In the genomic region with DNA sequence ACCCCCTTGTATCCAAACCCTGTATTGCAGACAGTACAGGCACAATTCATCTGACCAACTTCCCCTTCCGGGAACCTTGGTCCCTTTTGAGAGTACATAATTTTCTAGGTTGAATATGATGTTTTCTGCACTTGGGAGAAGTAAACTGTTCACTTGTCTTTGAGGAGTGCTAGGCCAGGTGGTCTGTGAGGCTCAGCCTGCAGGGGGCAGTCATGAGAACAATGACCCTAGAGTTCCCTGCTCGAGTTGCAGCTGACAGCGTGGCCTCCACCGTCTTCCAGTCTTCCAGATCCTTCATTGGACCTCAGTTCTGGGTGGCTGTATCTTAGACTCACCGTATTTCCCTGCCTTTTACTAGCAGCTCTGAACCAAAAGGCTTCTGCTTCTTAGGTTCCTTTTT, we compare ENCODE assay signal across 8 mouse cellular contexts. TPM values are rescaled to one million over a fixed set of nuclear protein-coding genes. Genes with fewer than 3 reads are reported as not detected.
DNase-seq lines count a peak whose midpoint lies in the region; ATAC-seq and TF ChIP-seq lines count a peak whose summit lies in the region.

No protein-coding gene starts in this region.

- H3K9me3 ChIP-seq in neural tube, embryonic 15.5 days (replicated peaks), result no peaks in the 10 kb centered on the region
- H3K9me3 ChIP-seq in lung, postnatal 0 days (ENCODE audit: low read length), result no peaks in the 10 kb centered on the region
- no peaks in the 10 kb centered on the region for H3K9me3 ChIP-seq in stomach, postnatal 0 days (ENCODE audit: control insufficient read depth, low read length)

- no peak for TF ChIP-seq EP300 in lung, postnatal 0 days (IDR thresholded peaks at IDR 0.05)
- TF ChIP-seq EP300 in stomach, postnatal 0 days (optimal IDR thresholded peaks at IDR 0.05), result no peak

- H3K4me1 ChIP-seq in neural tube, embryonic 15.5 days, result peaks cover 67% of the 10 kb centered on the region
- H3K4me1 ChIP-seq in lung, postnatal 0 days (ENCODE audit: insufficient read depth, low read depth, low read length), result peaks cover 9% of the 10 kb centered on the region; the same call in 1 of the 2 replicates
- H3K4me1 ChIP-seq in stomach, postnatal 0 days (replicated peaks; ENCODE audit: control insufficient read depth, insufficient read depth), result no peaks in the 10 kb centered on the region; the same call in 1 of the 2 replicates

- H3K36me3 ChIP-seq in neural tube, embryonic 15.5 days, result no peaks in the 10 kb centered on the region
- H3K36me3 ChIP-seq in lung, postnatal 0 days (ENCODE audit: insufficient read depth, low read length), result no peaks in the 10 kb centered on the region
- no peaks in the 10 kb centered on the region for H3K36me3 ChIP-seq in stomach, postnatal 0 days (ENCODE audit: control insufficient read depth, insufficient read depth, low read length)

- ATAC-seq in neural tube, embryonic 15.5 days (ENCODE audit: low FRiP score), result no peak
- peak; percentile 43 to 52; a peak in 3 of 4 replicates for ATAC-seq in hematopoietic stem cell, adult 5-6 weeks (replicated peaks in 1 of 2; ENCODE audit: insufficient read depth in 1 of 2, low FRiP score in 2 of 2, low TSS enrichment in 1 of 2, low read depth in 1 of 2, poor library complexity in 2 of 2, severe bottlenecking in 2 of 2)
- ATAC-seq in lung, postnatal 0 days, result no peak
- ATAC-seq in stomach, postnatal 0 days (ENCODE audit: low FRiP score, low TSS enrichment), result no peak

- no peak overlapping the region for H3K27ac ChIP-seq in neural tube, embryonic 15.5 days (replicated peaks)
- H3K27ac ChIP-seq in lung, postnatal 0 days (ENCODE audit: low read length), result no peak overlapping the region
- no peak overlapping the region for H3K27ac ChIP-seq in stomach, postnatal 0 days (replicated peaks)

- no peak overlapping the region for H3K4me2 ChIP-seq in neural tube, embryonic 15.5 days
- 0 out of 2 replicates have a peak overlapping the region, but pooled peaks have one; percentile 95 for H3K4me2 ChIP-seq in lung, postnatal 0 days (replicated peaks; ENCODE audit: low read depth, low read length)
- H3K4me2 ChIP-seq in stomach, postnatal 0 days (replicated peaks; ENCODE audit: low read depth), result no peak overlapping the region

- TF ChIP-seq CTCF in lung, postnatal 0 days (IDR thresholded peaks at IDR 0.05), result peak; percentile 79
- TF ChIP-seq CTCF in stomach, postnatal 0 days (IDR thresholded peaks at IDR 0.05; ENCODE audit: low read depth), result peak; percentile 76

- DNase-seq in adrenal gland, adult (ENCODE audit: inconsistent age in 2 of 2, low spot score in 1 of 2), result peak; percentile 62 to 87
- DNase-seq in adrenal gland, adult 8-10 months, result no peak
- peak; percentile 63 for DNase-seq in neural tube, embryonic 10.5 days (ENCODE audit: extremely low spot score, low spot score)
- DNase-seq in cerebellum, adult 9-11 months, result peak; percentile 77
- peak; percentile 67 for DNase-seq in lung, postnatal 0 days (ENCODE audit: low spot score)
- DNase-seq in stomach, postnatal 0 days (ENCODE audit: low spot score), result peak; percentile 75

- 28% methylated on average over 5 of the region's 5 CpGs for WGBS in neural tube, embryonic 15.5 days
- WGBS in lung, postnatal 0 days, result 24% methylated on average over 5 of the region's 5 CpGs
- WGBS in stomach, postnatal 0 days, result 30% methylated on average over 5 of the region's 5 CpGs

- H3K9ac ChIP-seq in neural tube, embryonic 15.5 days (replicated peaks), result no peak overlapping the region
- no peak overlapping the region for H3K9ac ChIP-seq in lung, postnatal 0 days (replicated peaks; ENCODE audit: low read depth)
- H3K9ac ChIP-seq in stomach, postnatal 0 days (ENCODE audit: low read length), result no peak overlapping the region

- 0 out of 2 replicates have a peak, but pooled peaks cover 3% of the 10 kb centered on the region for H3K27me3 ChIP-seq in neural tube, embryonic 15.5 days (replicated peaks)
- H3K27me3 ChIP-seq in lung, postnatal 0 days (replicated peaks; ENCODE audit: insufficient read depth, low read length), result peaks cover 12% of the 10 kb centered on the region; the same call in 1 of the 2 replicates
- H3K27me3 ChIP-seq in stomach, postnatal 0 days (ENCODE audit: control insufficient read depth, insufficient read depth, low read length), result peaks cover 6% of the 10 kb centered on the region; the same call in 1 of the 2 replicates

- H3K4me3 ChIP-seq in neural tube, embryonic 15.5 days (replicated peaks), result no peak overlapping the region
- no peak overlapping the region for H3K4me3 ChIP-seq in lung, postnatal 0 days (ENCODE audit: low read depth, low read length)
- H3K4me3 ChIP-seq in stomach, postnatal 0 days (ENCODE audit: low read depth, low read length), result no peak overlapping the region

RNA-seq across cellular contexts. Expression of gene Sema7a, which starts 4.7 kb away (rescaled TPM):
- 10 to 100 TPM in 3 of 4 experiments, 1 to 10 TPM in 1; 9.5 to 23.8 (median 17.6) TPM for total RNA-seq in adrenal gland, adult 8-10 months (2022)
- polyA plus RNA-seq in neural tube, embryonic 15.5 days (2015; fragmentation: Nextera tagmentation; extraction: Ambion mirVana), result 2.0 and 2.9 TPM in 2 replicates
- total RNA-seq in hematopoietic stem cell, adult 5-6 weeks (2017), result 4.1 and 4.3 TPM in 2 replicates
- polyA plus RNA-seq in lung, postnatal 0 days (2015; fragmentation: Nextera tagmentation; extraction: Ambion mirVana), result 6.2 and 8.4 TPM in 2 replicates
- polyA plus RNA-seq in stomach, postnatal 0 days (2015; fragmentation: Nextera tagmentation; extraction: Ambion mirVana), result 0.68 and 1.0 TPM in 2 replicates

RNA-seq across cellular contexts. Expression of gene Ubl7, which starts 33.8 kb away (rescaled TPM):
- 10 to 100 TPM; 85.6 to 97.1 (median 88.7) TPM for total RNA-seq in adrenal gland, adult 8-10 months (2022)
- polyA plus RNA-seq in neural tube, embryonic 15.5 days (2015; fragmentation: Nextera tagmentation; extraction: Ambion mirVana), result 158 and 175 TPM in 2 replicates
- 24.7 and 44.2 TPM in 2 replicates for total RNA-seq in hematopoietic stem cell, adult 5-6 weeks (2017)
- polyA plus RNA-seq in lung, postnatal 0 days (2015; fragmentation: Nextera tagmentation; extraction: Ambion mirVana), result 120 and 121 TPM in 2 replicates
- polyA plus RNA-seq in stomach, postnatal 0 days (2015; fragmentation: Nextera tagmentation; extraction: Ambion mirVana), result 93.1 and 94.6 TPM in 2 replicates

Comparison
In these comparisons a context has a peak if more than half of its experiments do, and no peak if none do; other contexts are left out.
1. ATAC-seq: peak in hematopoietic stem cell, adult 5-6 weeks (2 of 2); none in neural tube, embryonic 15.5 days (single experiment), lung, postnatal 0 days (single experiment) and stomach, postnatal 0 days (single experiment).